Mouse (Mus musculus): ENCODE measurements around the gene Cfap157.

Cfap157 gene

GRCm38 (mm10) chr2:32750887-32751664 lies 33.2 kb downstream of the Cfap157 start:
- no peak for DNase-seq (ENCODE audit: low spot score in 2 of 2)

GRCm38 (mm10) chr2:32750199-32750598 lies 34.0 kb downstream of the Cfap157 start:
- no peak for DNase-seq (ENCODE audit: low spot score in 2 of 2)

GRCm38 (mm10) chr2:32749082-32749481 lies 35.1 kb downstream of the Cfap157 start:
- no peak for DNase-seq (ENCODE audit: low spot score in 2 of 2)

GRCm38 (mm10) chr2:32744272-32744982 lies 39.8 kb downstream of the Cfap157 start:
- DNase-seq (ENCODE audit: low spot score in 2 of 2) = no peak

GRCm38 (mm10) chr2:32742173-32742531 lies 42.1 kb downstream of the Cfap157 start:
- DNase-seq (ENCODE audit: low spot score in 2 of 2) = peak; percentile 87

- peak; percentile 45 to 54 for DNase-seq (ENCODE audit: low spot score in 2 of 2)
These were observed 42.7 kb downstream of the Cfap157 start for GRCm38 (mm10) chr2:32741273-32742172.

- no peak for DNase-seq (ENCODE audit: low spot score in 2 of 2)
These were observed 43.3 kb downstream of the Cfap157 start, which contains the start of gene 6330409D20Rik for GRCm38 (mm10) chr2:32740916-32741272. Gene 6330409D20Rik (minus strand): TSS chr2:32741016.

GRCm38 (mm10) chr2:32739311-32739710 lies 44.9 kb downstream of the Cfap157 start:
- no peak for DNase-seq (ENCODE audit: low spot score in 2 of 2)

GRCm38 (mm10) chr2:32737008-32737407 lies 47.2 kb downstream of the Cfap157 start:
- DNase-seq (ENCODE audit: low spot score in 2 of 2) = no peak

GRCm38 (mm10) chr2:32736306-32736829 lies 47.9 kb downstream of the Cfap157 start:
- DNase-seq (ENCODE audit: low spot score in 2 of 2) = no peak

- DNase-seq (ENCODE audit: low spot score in 2 of 2) = no peak
These were observed 49.3 kb downstream of the Cfap157 start for GRCm38 (mm10) chr2:32734933-32735332.

GRCm38 (mm10) chr2:32734480-32734879 lies 49.7 kb downstream of the Cfap157 start:
- no peak for DNase-seq (ENCODE audit: low spot score in 2 of 2)

- no peak for DNase-seq (ENCODE audit: low spot score in 2 of 2)
These were observed 51.5 kb downstream of the Cfap157 start for GRCm38 (mm10) chr2:32732695-32733094.

- no peak for DNase-seq (ENCODE audit: low spot score in 2 of 2)
These were observed 52.3 kb downstream of the Cfap157 start for GRCm38 (mm10) chr2:32731911-32732310.

GRCm38 (mm10) chr2:32730854-32731253 lies 53.4 kb downstream of the Cfap157 start:
- no peak for DNase-seq (ENCODE audit: low spot score in 2 of 2)

GRCm38 (mm10) chr2:32729547-32729946 lies 54.7 kb downstream of the Cfap157 start:
- no peak for DNase-seq (ENCODE audit: low spot score in 2 of 2)

GRCm38 (mm10) chr2:32728463-32728862 lies 55.8 kb downstream of the Cfap157 start:
- DNase-seq (ENCODE audit: low spot score in 2 of 2) = no peak

- DNase-seq (ENCODE audit: low spot score in 2 of 2) = peak; percentile 81 to 85
These were observed 56.8 kb downstream of the Cfap157 start for GRCm38 (mm10) chr2:32727435-32727834.

Measured in right cerebral cortex, adult 2 months (tissue).